Mouse (Mus musculus) thymus, postnatal 36 days (tissue): Measurements from ENCODE around the gene Gm8267.
"Not testable (repeated sequence)": the region's sequence is repeated elsewhere in the genome, so short reads cannot be mapped to it uniquely, and the experiment has no call there.

Experiments used
- DNase-seq, 2 experiments: peaks; one replicate each; pipeline ENCODE4 v3.0.0; 2022; ENCODE audit warnings: mixed read lengths in 2 of 2

The Gm8267 gene

GRCm38 (mm10) chr14:44750240-44750639 lies at the start of gene Gm8267:
TSS of gene Gm8267 (minus strand) at chr14:44750340.
- no peak for DNase-seq

DNA sequence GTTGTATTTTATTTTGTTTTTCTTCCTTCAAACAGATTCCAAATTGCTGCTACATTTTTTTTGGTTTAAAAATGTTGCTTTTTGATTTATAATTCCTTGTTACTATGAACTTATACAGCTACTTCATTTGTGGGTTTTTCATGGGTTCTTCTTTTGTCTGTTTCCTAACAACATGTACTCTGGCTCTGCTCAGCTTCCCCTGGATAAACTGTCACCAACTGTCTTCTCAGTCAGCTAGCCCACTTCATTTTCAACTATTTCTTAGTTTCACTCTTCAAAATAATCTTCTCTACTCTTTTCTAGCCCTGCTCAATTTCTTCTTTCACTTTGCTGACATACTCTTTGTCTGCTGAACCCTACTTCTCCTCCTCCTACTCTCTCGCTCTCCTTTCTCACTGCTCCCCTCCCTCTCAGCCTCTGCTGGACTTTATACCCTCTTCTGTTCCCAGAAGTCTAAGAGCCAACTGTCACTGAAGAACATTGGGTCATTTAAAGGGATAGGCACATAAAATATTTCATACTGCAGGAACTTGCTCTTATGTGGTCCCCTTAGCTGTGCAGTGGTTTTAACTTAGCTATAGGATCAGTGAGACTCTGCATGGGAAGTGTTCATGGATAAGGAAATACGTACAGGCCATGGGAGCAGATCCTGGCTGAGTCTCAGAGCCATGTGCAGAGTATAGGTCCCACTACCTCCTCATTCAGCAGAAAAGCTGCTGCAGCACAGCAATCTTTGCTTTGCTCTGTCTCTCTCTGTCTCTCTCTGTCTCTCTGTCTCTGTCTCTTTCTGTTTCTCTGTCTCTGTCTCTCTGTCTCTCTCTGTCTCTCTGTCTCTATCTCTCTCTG lies 39.6 kb upstream of the Gm8267 start:
- DNase-seq: not testable (repeated sequence)

DNA sequence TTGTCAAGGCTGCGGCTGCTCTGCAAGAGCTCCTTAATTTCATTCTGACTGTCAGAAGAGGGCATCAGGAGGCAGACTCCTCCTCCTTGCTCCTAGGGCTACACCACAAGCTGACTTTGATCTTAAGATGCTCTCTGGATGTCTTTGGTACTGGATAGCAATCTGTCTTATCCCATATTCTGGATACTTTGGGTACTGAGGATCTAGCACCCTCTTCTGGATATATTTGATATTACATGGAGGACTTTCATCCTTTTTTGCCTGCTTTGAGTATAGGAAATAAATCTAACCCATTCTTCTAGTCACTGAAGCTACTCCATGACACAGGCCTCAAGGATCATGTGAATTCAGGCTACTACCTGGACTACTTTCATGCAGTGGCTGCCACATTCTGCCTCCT lies 7.4 kb downstream of the Gm8267 start:
- DNase-seq: not testable (repeated sequence)

- DNase-seq: not testable (repeated sequence)
These were observed 19.4 kb downstream of the Gm8267 start for GRCm38 (mm10) chr14:44730711-44731110.

DNA sequence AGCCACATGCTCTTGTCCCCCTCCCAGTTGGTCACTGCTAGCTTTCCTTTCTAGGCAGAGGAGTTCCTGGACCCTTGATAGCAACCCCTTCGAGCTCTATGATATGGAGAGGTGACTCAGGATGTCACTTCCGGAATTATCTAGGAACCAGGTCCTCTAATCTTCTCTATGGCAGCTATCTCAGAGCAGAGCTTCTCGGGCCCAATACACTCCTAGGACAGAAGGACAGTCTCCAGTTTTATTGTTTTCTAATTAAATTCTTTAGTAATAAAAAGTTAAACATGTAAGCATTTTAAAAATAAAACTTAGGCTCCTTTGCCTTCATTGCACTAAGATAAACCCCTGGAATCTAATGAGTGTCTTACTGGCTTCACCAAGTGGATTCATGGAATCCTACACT lies 43.8 kb downstream of the Gm8267 start, which contains the start of gene Gm8257:
Gene Gm8257 (minus strand): TSS at position 101 of the 400 bp plus-strand sequence.
- not testable (repeated sequence) for DNase-seq
